Mouse (Mus musculus) myocyte (in vitro differentiated cells): ENCODE measurements around the gene Gm20388. TPM values are rescaled to one million over a fixed set of nuclear protein-coding genes. Genes with fewer than 3 reads are reported as not detected.

ENCODE experiments used
- H3K27me3 ChIP-seq: one replicate; pipeline ENCODE4 v1.6.1; 2011; ENCODE audit not compliant: control insufficient read depth, insufficient read depth, insufficient read length
- H3K36me3 ChIP-seq: one replicate; pipeline ENCODE4 v1.6.1; 2011; ENCODE audit not compliant: control insufficient read depth, insufficient read depth
- H3K4me2 ChIP-seq: one replicate; pipeline ENCODE4 v1.6.1; 2011; ENCODE audit warnings: low read depth, control low read depth
- H3K4me3 ChIP-seq: one replicate; pipeline ENCODE4 v1.5.1; 2011; ENCODE audit warnings: mild to moderate bottlenecking, control low read depth, moderate library complexity
- H3K79me2 ChIP-seq: one replicate; pipeline ENCODE4 v1.6.1; 2011; ENCODE audit not compliant: control insufficient read depth, insufficient read depth
- H3ac ChIP-seq: one replicate; pipeline ENCODE4 v1.6.1; 2011; ENCODE audit not compliant: control insufficient read depth, insufficient read length
- CEBPB ChIP-seq: IDR thresholded peaks from 2 replicates; pipeline ENCODE4 v1.6.1; 2011; ENCODE audit warnings: mild to moderate bottlenecking, moderate library complexity; ENCODE audit not compliant: poor library complexity, insufficient read depth, severe bottlenecking
- E2F4 ChIP-seq: IDR thresholded peaks from one replicate; pipeline ENCODE4 v1.6.1; 2011; ENCODE audit warnings: mild to moderate bottlenecking, control low read depth, moderate library complexity; ENCODE audit not compliant: insufficient read depth
- MAX ChIP-seq: IDR thresholded peaks from one replicate; pipeline ENCODE4 v1.6.1; 2011; ENCODE audit warnings: low read depth, mild to moderate bottlenecking, control low read depth
- MYOD1 ChIP-seq, 3 experiments: IDR thresholded peaks; one replicate each; pipeline ENCODE4 v1.6.1; 2011; ENCODE audit warnings: control low read depth in 2 of 3, low read depth in 2 of 3, mild to moderate bottlenecking in 2 of 3, moderate library complexity in 1 of 3; ENCODE audit not compliant: insufficient read length in 2 of 3, control insufficient read depth in 1 of 3
- MYOG ChIP-seq, 3 experiments: IDR thresholded peaks; one replicate each; pipeline ENCODE4 v1.6.1; 2011; ENCODE audit warnings: control low read depth in 2 of 3, low read depth in 2 of 3, mild to moderate bottlenecking in 2 of 3; ENCODE audit not compliant: insufficient read length in 2 of 3, control insufficient read depth in 1 of 3, insufficient read depth in 1 of 3
- POLR2A ChIP-seq: IDR thresholded peaks from one replicate; pipeline ENCODE4 v1.6.1; 2011; ENCODE audit warnings: low read depth, mild to moderate bottlenecking, control low read depth, moderate library complexity; ENCODE audit not compliant: insufficient read length
- POLR2AphosphoS2 ChIP-seq: IDR thresholded peaks from one replicate; pipeline ENCODE4 v1.6.1; 2011; ENCODE audit warnings: low read depth, control low read depth; ENCODE audit not compliant: insufficient read length
- REST ChIP-seq: IDR thresholded peaks from one replicate; pipeline ENCODE4 v1.6.1; 2011; ENCODE audit warnings: mild to moderate bottlenecking, control low read depth, moderate library complexity; ENCODE audit not compliant: insufficient read depth, insufficient read length
- SRF ChIP-seq: IDR thresholded peaks from one replicate; pipeline ENCODE4 v1.6.1; 2011; ENCODE audit warnings: low read depth; ENCODE audit not compliant: control insufficient read depth, insufficient read length
- TCF12 ChIP-seq: IDR thresholded peaks from one replicate; pipeline ENCODE4 v1.6.1; 2011; ENCODE audit warnings: mild to moderate bottlenecking, control low read depth; ENCODE audit not compliant: poor library complexity, insufficient read depth, severe bottlenecking
- TCF3 ChIP-seq: IDR thresholded peaks from one replicate; pipeline ENCODE4 v1.6.1; 2011; ENCODE audit warnings: low read depth, control low read depth; ENCODE audit not compliant: insufficient read length
- USF1 ChIP-seq: IDR thresholded peaks from one replicate; pipeline ENCODE4 v1.6.1; 2011; ENCODE audit warnings: low read depth, mild to moderate bottlenecking, control low read depth, moderate library complexity
- polyA plus RNA-seq: library from polyadenylated mRNA; unstranded; fragments of >200 nt; fragmentation: generic; extraction: Trizol; gene quantifications from one replicate; pipeline ENCODE4 v1.2.1, GENCODE M21; 2012; ENCODE audit warnings: missing spikeins

Gm20388 gene
- polyA plus RNA-seq, 1 experiment, result 15.3 TPM

- Histone ChIP-seq H3K79me2 (no peaks in the 10 kb centered on the region), H3ac (no peak overlapping the region), H3K27me3 (peaks cover 71% of the 10 kb centered on the region), H3K4me2 (no peak overlapping the region), H3K4me3 (no peak overlapping the region), H3K36me3 (no peaks in the 10 kb centered on the region)
- TF ChIP-seq TCF3 (no peak), SRF (no peak), POLR2AphosphoS2 (no peak), MYOG (IDR thresholded peaks at IDR 0.05; ENCODE audit: control insufficient read depth in 1 of 3, insufficient read depth in 1 of 3, insufficient read length in 2 of 3, low read depth in 2 of 3) (no peak), MYOD1 (IDR thresholded peaks at IDR 0.05; ENCODE audit: control insufficient read depth in 1 of 3, insufficient read length in 2 of 3, low read depth in 2 of 3) (no peak), MAX (no peak), REST (no peak), CEBPB (no peak), POLR2A (no peak), USF1 (no peak), E2F4 (no peak), TCF12 (no peak)
These were observed 1084.8 kb downstream of the Gm20388 start for GRCm38 (mm10) chr8:120995424-120995823.

GRCm38 (mm10) chr8:120996905-120997581 is 1086.4 kb downstream of the Gm20388 start:
- Histone ChIP-seq H3K79me2 (no peaks in the 10 kb centered on the region), H3K4me2 (no peak overlapping the region), H3ac (no peak overlapping the region), H3K4me3 (no peak overlapping the region), H3K27me3 (peaks cover 80% of the 10 kb centered on the region), H3K36me3 (no peaks in the 10 kb centered on the region)
- TF ChIP-seq USF1, result no peak
- TF ChIP-seq POLR2A, result no peak
- TF ChIP-seq MYOD1 (IDR thresholded peaks at IDR 0.05; ENCODE audit: control insufficient read depth in 1 of 3, insufficient read length in 2 of 3, low read depth in 2 of 3), result no peak
- no peak for TF ChIP-seq TCF3
- no peak for TF ChIP-seq SRF
- no peak for TF ChIP-seq E2F4
- no peak for TF ChIP-seq POLR2AphosphoS2
- TF ChIP-seq MAX, result no peak
- no peak for TF ChIP-seq REST
- TF ChIP-seq MYOG (IDR thresholded peaks at IDR 0.05; ENCODE audit: control insufficient read depth in 1 of 3, insufficient read depth in 1 of 3, insufficient read length in 2 of 3, low read depth in 2 of 3), result no peak
- no peak for TF ChIP-seq TCF12
- TF ChIP-seq CEBPB, result no peak

GRCm38 (mm10) chr8:120997926-120998325 is 1087.3 kb downstream of the Gm20388 start:
- Histone ChIP-seq H3K4me2 (no peak overlapping the region), H3K36me3 (no peaks in the 10 kb centered on the region), H3K27me3 (peaks cover 81% of the 10 kb centered on the region), H3K4me3 (no peak overlapping the region), H3K79me2 (no peaks in the 10 kb centered on the region), H3ac (no peak overlapping the region)
- no peak for TF ChIP-seq SRF
- TF ChIP-seq MYOG (IDR thresholded peaks at IDR 0.05; ENCODE audit: control insufficient read depth in 1 of 3, insufficient read depth in 1 of 3, insufficient read length in 2 of 3, low read depth in 2 of 3), result no peak
- TF ChIP-seq POLR2AphosphoS2, result no peak
- no peak for TF ChIP-seq TCF3
- TF ChIP-seq USF1, result no peak
- no peak for TF ChIP-seq POLR2A

GRCm38 (mm10) chr8:120998966-120999365 is 1088.3 kb downstream of the Gm20388 start:
- Histone ChIP-seq H3K79me2 (no peaks in the 10 kb centered on the region), H3K4me3 (no peak overlapping the region), H3K4me2 (no peak overlapping the region), H3K36me3 (no peaks in the 10 kb centered on the region), H3ac (no peak overlapping the region), H3K27me3 (peaks cover 81% of the 10 kb centered on the region)
- no peak for TF ChIP-seq REST
- TF ChIP-seq TCF3, result no peak
- no peak for TF ChIP-seq TCF12
- TF ChIP-seq POLR2AphosphoS2, result no peak
- TF ChIP-seq MAX, result no peak
- no peak for TF ChIP-seq CEBPB
- no peak for TF ChIP-seq MYOG (IDR thresholded peaks at IDR 0.05; ENCODE audit: control insufficient read depth in 1 of 3, insufficient read depth in 1 of 3, insufficient read length in 2 of 3, low read depth in 2 of 3)
- no peak for TF ChIP-seq USF1
- TF ChIP-seq MYOD1 (IDR thresholded peaks at IDR 0.05; ENCODE audit: control insufficient read depth in 1 of 3, insufficient read length in 2 of 3, low read depth in 2 of 3), result no peak
- no peak for TF ChIP-seq POLR2A
- no peak for TF ChIP-seq E2F4
- no peak for TF ChIP-seq SRF

- Histone ChIP-seq H3K27me3 (peaks cover 56% of the 10 kb centered on the region), H3K36me3 (no peaks in the 10 kb centered on the region), H3ac (no peak overlapping the region), H3K4me2 (no peak overlapping the region), H3K4me3 (no peak overlapping the region), H3K79me2 (no peaks in the 10 kb centered on the region)
- no peak for TF ChIP-seq USF1
- no peak for TF ChIP-seq REST
- no peak for TF ChIP-seq SRF
- no peak for TF ChIP-seq CEBPB
- no peak for TF ChIP-seq MYOD1 (IDR thresholded peaks at IDR 0.05; ENCODE audit: control insufficient read depth in 1 of 3, insufficient read length in 2 of 3, low read depth in 2 of 3)
- TF ChIP-seq MYOG (IDR thresholded peaks at IDR 0.05; ENCODE audit: control insufficient read depth in 1 of 3, insufficient read depth in 1 of 3, insufficient read length in 2 of 3, low read depth in 2 of 3), result no peak
- no peak for TF ChIP-seq POLR2A
- no peak for TF ChIP-seq POLR2AphosphoS2
- no peak for TF ChIP-seq E2F4
- no peak for TF ChIP-seq MAX
- no peak for TF ChIP-seq TCF12
- TF ChIP-seq TCF3, result no peak
These were observed 1091.3 kb downstream of the Gm20388 start for GRCm38 (mm10) chr8:121001951-121002350.
